Mouse (Mus musculus) heart, embryonic 11.5 days (tissue): ENCODE data around the gene Sgsm2. TPM values are rescaled to one million over a fixed set of nuclear protein-coding genes. Genes with fewer than 3 reads are reported as not detected.

Source experiments
- ATAC-seq: fragments of 200-750 bp; cut with Nextera tagmentation; replicated peaks from 2 replicates; pipeline ENCODE4 v1.8.0; 2017; ENCODE audit warnings: moderate library complexity; ENCODE audit not compliant: insufficient number of reproducible peaks, low FRiP score, low TSS enrichment
- H3K27ac ChIP-seq: fragments of 300-500 bp; sonication (generic); 2 replicates; pipeline ENCODE4 v1.5.1; 2014; ENCODE audit warnings: mild to moderate bottlenecking, low read depth, low read length
- H3K27me3 ChIP-seq: fragments of 300-500 bp; sonication (generic); 2 replicates; pipeline ENCODE4 v1.6.1; 2014; ENCODE audit warnings: mild to moderate bottlenecking, low read length, mixed read lengths; ENCODE audit not compliant: control insufficient read depth, insufficient read depth
- H3K36me3 ChIP-seq: fragments of 300-500 bp; sonication (generic); 2 replicates; pipeline ENCODE4 v1.6.1; 2014; ENCODE audit warnings: mild to moderate bottlenecking, low read length, moderate library complexity, mixed read lengths; ENCODE audit not compliant: control insufficient read depth, insufficient read depth
- H3K4me1 ChIP-seq: fragments of 300-500 bp; sonication (generic); 2 replicates; pipeline ENCODE4 v1.6.1; 2014; ENCODE audit warnings: low read length; ENCODE audit not compliant: control insufficient read depth, insufficient read depth
- H3K4me2 ChIP-seq: fragments of 300-500 bp; sonication (generic); 2 replicates; pipeline ENCODE4 v1.6.1; 2014; ENCODE audit warnings: mild to moderate bottlenecking, moderate library complexity
- H3K4me3 ChIP-seq: fragments of 300-500 bp; sonication (generic); 2 replicates; pipeline ENCODE4 v1.5.1; 2014; ENCODE audit warnings: low read depth, low read length
- H3K9ac ChIP-seq: fragments of 300-500 bp; sonication (generic); 2 replicates; pipeline ENCODE4 v1.6.1; 2014; ENCODE audit warnings: mild to moderate bottlenecking, low read depth, low read length, moderate library complexity
- H3K9me3 ChIP-seq: fragments of 300-500 bp; sonication (generic); replicated peaks from 2 replicates; pipeline ENCODE4 v1.6.1; 2016; ENCODE audit warnings: low read length; ENCODE audit not compliant: control insufficient read depth
- WGBS: fragments of 180-500 bp; shearing (Covaris S2); extraction: QIAGEN DNeasy Blood & Tissue Kit; methylation state at CpG from one replicate; pipeline ENCODE4 v1.1.7; 2014; ENCODE audit not compliant: insufficient replicate concordance; 5-methylcytosine and 5-hydroxymethylcytosine counted together
- polyA plus RNA-seq: library from polyadenylated mRNA; unstranded; fragments of >200 nt; fragmentation: Nextera tagmentation; extraction: Ambion mirVana; gene quantifications from 2 replicates; pipeline ENCODE4 v1.2.1, GENCODE M21; 2014

The Sgsm2 gene
- polyA plus RNA-seq, 1 experiment from 2014 or later = 3.9 TPM

- Histone ChIP-seq H3K4me3 (peak overlapping the region; percentile 62), H3K27ac (peak overlapping the region; percentile 98), H3K9ac (peak overlapping the region; percentile 83), H3K36me3 (no peaks in the 10 kb centered on the region), H3K4me2 (peak overlapping the region; percentile 94), H3K4me1 (peaks cover 50% of the 10 kb centered on the region), H3K27me3 (no peaks in the 10 kb centered on the region), H3K9me3 (no peaks in the 10 kb centered on the region)
- WGBS = 46% methylated on average over 16 of the region's 16 CpGs
- ATAC-seq = no peak
Observed at GRCm38 (mm10) chr11:74837056-74837693, 59.7 kb downstream of the Sgsm2 start.

DNA sequence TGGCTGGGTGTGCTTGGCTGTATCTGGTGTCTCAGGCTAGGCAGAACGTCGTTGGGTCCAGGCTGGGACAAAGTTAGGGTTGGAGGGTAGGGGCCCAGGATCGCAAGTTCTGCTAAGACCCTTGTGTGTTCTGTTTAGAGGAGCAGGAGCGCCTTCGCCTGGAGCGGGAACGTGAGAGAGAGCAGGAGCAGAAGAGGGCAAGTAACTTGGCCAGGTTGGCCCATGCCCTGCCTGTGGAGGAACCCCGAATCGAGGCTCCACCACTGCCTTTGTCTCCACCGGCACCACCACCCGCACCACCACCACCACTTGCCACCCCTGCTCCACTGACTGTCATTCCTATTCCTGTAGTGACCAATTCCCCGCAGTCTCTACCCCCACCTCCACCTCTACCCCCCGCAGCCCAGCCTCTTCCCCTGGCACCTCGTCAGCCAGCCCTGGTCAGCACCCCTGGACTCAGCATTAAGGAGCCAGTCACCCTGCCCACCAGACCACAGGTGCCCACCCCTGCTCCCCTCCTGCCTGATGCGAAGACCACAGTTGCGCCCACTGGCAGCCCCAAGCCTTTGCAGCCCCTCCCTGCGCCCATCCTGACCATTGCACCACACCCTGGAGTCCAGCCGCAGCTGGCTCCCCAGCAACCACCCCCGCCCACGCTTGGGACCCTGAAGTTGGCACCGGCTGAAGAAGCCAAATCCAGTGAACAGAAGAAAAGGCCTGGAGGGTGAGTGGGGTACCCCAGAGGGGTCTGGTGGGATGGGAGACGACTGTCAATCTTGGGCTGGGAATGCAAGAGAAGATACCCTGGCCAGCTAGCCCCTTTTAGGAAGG, 60.4 kb downstream of the Sgsm2 start:
- Histone ChIP-seq H3K27me3 (no peaks in the 10 kb centered on the region), H3K4me3 (no peak overlapping the region), H3K36me3 (no peaks in the 10 kb centered on the region), H3K27ac (no peak overlapping the region; the same call in 1 of the 2 replicates), H3K9ac (peak overlapping the region; percentile 39), H3K4me1 (peaks cover 48% of the 10 kb centered on the region), H3K4me2 (peak overlapping the region; percentile 94; the same call in 1 of the 2 replicates), H3K9me3 (no peaks in the 10 kb centered on the region)
- 93% methylated on average over 22 of the region's 22 CpGs for WGBS
- ATAC-seq = no peak

DNA sequence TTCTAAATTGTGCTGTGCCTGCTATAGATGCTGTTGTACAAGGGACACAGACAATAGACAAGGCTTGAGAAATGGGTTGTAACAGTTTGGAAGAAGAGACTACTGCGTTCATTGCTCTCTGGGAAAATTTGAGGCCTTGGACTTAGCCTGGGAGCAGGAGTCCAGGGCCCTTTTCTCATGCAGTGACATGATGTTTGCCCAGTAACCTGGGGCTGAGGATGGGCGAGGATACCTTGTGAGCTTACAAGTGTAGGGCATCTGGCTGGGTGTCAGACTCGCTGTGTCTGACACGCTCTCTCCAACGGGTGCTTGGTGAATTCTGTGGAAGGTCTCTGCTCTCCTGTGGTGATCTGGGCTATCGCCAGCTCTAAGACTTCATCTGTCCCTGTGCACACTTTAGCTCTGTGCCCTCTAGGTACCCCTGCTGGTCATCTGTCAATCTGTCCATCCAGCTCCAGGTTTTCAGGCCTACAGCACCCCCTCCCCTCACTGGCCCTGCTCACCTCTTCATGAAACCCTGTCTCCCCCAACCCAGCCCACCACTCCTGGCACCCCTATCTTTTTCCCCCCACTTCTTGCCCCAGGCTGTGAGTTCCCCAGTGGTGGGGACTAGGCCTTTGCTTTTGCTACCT, 61.2 kb downstream of the Sgsm2 start:
- no peaks in the 10 kb centered on the region for H3K27me3 ChIP-seq
- no peaks in the 10 kb centered on the region for H3K36me3 ChIP-seq
- H3K27ac ChIP-seq = no peak overlapping the region
- H3K9ac ChIP-seq = peak overlapping the region; percentile 39; the same call in 1 of the 2 replicates
- no peak for ATAC-seq
- peaks cover 44% of the 10 kb centered on the region for H3K4me1 ChIP-seq
- H3K4me2 ChIP-seq = no peak overlapping the region
- H3K4me3 ChIP-seq = no peak overlapping the region
- H3K9me3 ChIP-seq = no peaks in the 10 kb centered on the region
- WGBS = 84% methylated on average over 6 of the region's 6 CpGs

DNA sequence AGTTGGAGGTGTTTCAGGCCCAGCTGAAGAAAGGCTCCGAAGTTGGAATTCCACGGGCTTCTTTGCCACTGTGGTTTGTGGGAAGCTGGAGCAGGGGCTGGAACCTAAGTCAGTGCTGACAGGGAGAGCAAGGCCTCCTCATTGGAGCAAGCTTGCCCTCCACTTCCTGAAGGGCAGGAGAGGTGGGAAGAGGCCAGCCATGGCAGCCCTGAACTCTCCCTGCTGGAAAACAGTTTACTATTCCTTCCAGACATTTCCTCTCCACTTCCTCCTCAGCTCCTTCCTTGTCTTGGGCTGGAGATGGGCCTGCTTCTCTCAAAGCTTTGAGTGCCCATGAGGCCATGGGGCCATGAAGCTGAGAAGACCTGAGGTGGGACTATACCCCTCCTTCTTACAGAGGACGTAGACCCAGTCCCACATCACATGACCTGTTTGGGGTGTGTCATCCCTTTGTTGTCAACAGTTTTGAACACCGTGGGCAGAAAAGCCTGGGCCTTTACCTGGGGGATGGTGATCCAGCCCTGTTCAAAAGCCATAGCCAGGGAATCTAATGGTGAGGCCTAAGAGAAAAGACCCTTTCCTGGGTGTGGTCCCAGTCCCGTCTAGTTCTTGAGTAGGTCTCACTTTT, 62.1 kb downstream of the Sgsm2 start:
- H3K27me3 ChIP-seq = no peaks in the 10 kb centered on the region
- no peak overlapping the region for H3K4me3 ChIP-seq
- peak overlapping the region; percentile 9; the same call in 1 of the 2 replicates for H3K4me2 ChIP-seq
- H3K9me3 ChIP-seq = no peaks in the 10 kb centered on the region
- peaks cover 39% of the 10 kb centered on the region for H3K4me1 ChIP-seq
- ATAC-seq = no peak
- peak overlapping the region; percentile 74 for H3K27ac ChIP-seq
- H3K36me3 ChIP-seq = no peaks in the 10 kb centered on the region
- WGBS = 46% methylated on average over 5 of the region's 5 CpGs
- peak overlapping the region; percentile 0; the same call in 1 of the 2 replicates for H3K9ac ChIP-seq

- H3K9me3 ChIP-seq = no peaks in the 10 kb centered on the region
- H3K27ac ChIP-seq = peak overlapping the region; percentile 74
- no peaks in the 10 kb centered on the region for H3K27me3 ChIP-seq
- H3K36me3 ChIP-seq = no peaks in the 10 kb centered on the region
- H3K4me1 ChIP-seq = peaks cover 38% of the 10 kb centered on the region
- H3K9ac ChIP-seq = 0 out of 2 replicates have a peak overlapping the region, but pooled peaks have one; percentile 0
- 68% methylated on average over 1 of the region's 1 CpGs for WGBS
- peak overlapping the region; percentile 9; the same call in 1 of the 2 replicates for H3K4me2 ChIP-seq
- no peak for ATAC-seq
- no peak overlapping the region for H3K4me3 ChIP-seq
Observed at GRCm38 (mm10) chr11:74834359-74834638, 62.6 kb downstream of the Sgsm2 start.

- Histone ChIP-seq H3K4me2 (peak overlapping the region; percentile 94), H3K27ac (peak overlapping the region; percentile 97), H3K27me3 (no peaks in the 10 kb centered on the region), H3K4me3 (no peak overlapping the region), H3K9me3 (no peaks in the 10 kb centered on the region), H3K36me3 (no peaks in the 10 kb centered on the region), H3K9ac (peak overlapping the region; percentile 77), H3K4me1 (peaks cover 40% of the 10 kb centered on the region)
- WGBS = 66% methylated on average over 8 of the region's 8 CpGs
- ATAC-seq = no peak
Observed at GRCm38 (mm10) chr11:74833536-74834358, 63.1 kb downstream of the Sgsm2 start.

DNA sequence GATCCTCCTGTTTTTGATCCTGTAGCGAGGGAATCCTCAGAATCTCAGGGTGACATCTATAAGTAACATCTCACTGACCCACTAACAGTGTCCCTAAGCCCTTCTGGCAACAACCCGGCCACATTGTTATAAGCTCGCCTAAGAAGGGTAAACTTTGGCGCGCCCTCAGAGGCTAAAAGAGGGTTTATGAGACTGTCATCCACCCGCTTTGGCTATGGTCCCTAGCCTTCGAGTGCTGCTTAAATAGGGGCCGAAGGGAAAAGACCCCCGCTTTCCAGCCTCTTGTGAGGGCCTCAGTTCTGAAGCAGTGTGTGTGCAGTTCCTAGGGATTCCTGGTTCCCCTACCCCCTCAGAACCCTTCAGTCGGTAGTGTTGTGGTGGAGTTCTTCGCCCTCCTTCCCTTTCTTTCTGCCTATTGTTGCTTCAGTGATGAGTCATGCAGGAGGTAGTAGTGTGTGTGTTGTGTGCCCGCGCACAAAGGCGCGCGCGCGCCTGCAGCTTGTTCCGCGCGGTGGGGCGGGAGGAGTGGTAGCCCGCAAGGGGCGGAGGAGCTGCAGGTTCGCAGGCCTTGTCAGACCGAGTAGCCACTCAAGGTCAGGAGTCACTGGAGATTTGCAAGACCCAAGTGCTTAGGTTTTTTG, 64.2 kb downstream of the Sgsm2 start:
- Histone ChIP-seq H3K36me3 (no peaks in the 10 kb centered on the region), H3K27ac (peak overlapping the region; percentile 97), H3K4me3 (peak overlapping the region; percentile 90), H3K27me3 (no peaks in the 10 kb centered on the region), H3K9me3 (no peaks in the 10 kb centered on the region), H3K4me1 (peaks cover 49% of the 10 kb centered on the region), H3K9ac (peak overlapping the region; percentile 77), H3K4me2 (peak overlapping the region; percentile 94)
- 2% methylated on average over 26 of the region's 26 CpGs for WGBS
- ATAC-seq = no peak
